Mouse (Mus musculus) stomach, postnatal 0 days (tissue): Measurements from ENCODE around the gene Idnk. TPM values are rescaled to one million over a fixed set of nuclear protein-coding genes. Genes with fewer than 3 reads are reported as not detected.
A peak's percentile ranks its signal among the peaks of the same experiment; 100 is the strongest.

Source experiments
- ATAC-seq: fragments of 200-750 bp; cut with Nextera tagmentation; 2 replicates; pipeline ENCODE4 v1.8.0; 2017; ENCODE audit not compliant: low FRiP score, low TSS enrichment
- DNase-seq: peaks from one replicate; pipeline ENCODE4 v3.0.0-alpha.2; 2016; ENCODE audit warnings: low spot score
- H3K27ac ChIP-seq: fragments of 300-500 bp; sonication (generic); replicated peaks from 2 replicates; pipeline ENCODE4 v1.5.1; 2014; ENCODE audit warnings: mild to moderate bottlenecking, control low read depth
- H3K27me3 ChIP-seq: fragments of 300-500 bp; sonication (generic); 2 replicates; pipeline ENCODE4 v1.6.1; 2014; ENCODE audit warnings: low read length; ENCODE audit not compliant: control insufficient read depth, insufficient read depth
- H3K36me3 ChIP-seq: fragments of 300-500 bp; sonication (generic); 2 replicates; pipeline ENCODE4 v1.6.1; 2014; ENCODE audit warnings: low read length, mixed read lengths; ENCODE audit not compliant: control insufficient read depth, insufficient read depth
- H3K4me1 ChIP-seq: fragments of 300-500 bp; sonication (generic); replicated peaks from 2 replicates; pipeline ENCODE4 v1.6.1; 2014; ENCODE audit warnings: antibody characterized with exemption; ENCODE audit not compliant: control insufficient read depth, insufficient read depth
- H3K4me2 ChIP-seq: fragments of 300-500 bp; sonication (generic); replicated peaks from 2 replicates; pipeline ENCODE4 v1.6.1; 2014; ENCODE audit warnings: low read depth, mild to moderate bottlenecking, control low read depth, moderate library complexity
- H3K4me3 ChIP-seq: fragments of 300-500 bp; sonication (generic); 2 replicates; pipeline ENCODE4 v1.5.1; 2014; ENCODE audit warnings: low read depth, low read length, control low read depth
- H3K9ac ChIP-seq: fragments of 300-500 bp; sonication (generic); 2 replicates; pipeline ENCODE4 v1.6.1; 2014; ENCODE audit warnings: mild to moderate bottlenecking, low read length, control low read depth, mixed read lengths
- H3K9me3 ChIP-seq: fragments of 300-500 bp; sonication (generic); 2 replicates; pipeline ENCODE4 v1.6.1; 2016; ENCODE audit warnings: low read length; ENCODE audit not compliant: control insufficient read depth
- CTCF ChIP-seq: IDR thresholded peaks from 2 replicates; pipeline ENCODE4 v1.5.1; 2016; ENCODE audit warnings: antibody characterized with exemption, low read depth, mild to moderate bottlenecking, moderate library complexity
- EP300 ChIP-seq: optimal IDR thresholded peaks from 2 replicates; pipeline ENCODE3; 2016; ENCODE audit warnings: antibody characterized with exemption
- WGBS: fragments of 180-500 bp; shearing (Covaris S2); extraction: QIAGEN DNeasy Blood & Tissue Kit; methylation state at CpG from one replicate; pipeline ENCODE4 v1.1.7; 2014; 5-methylcytosine and 5-hydroxymethylcytosine counted together
- polyA plus RNA-seq: library from polyadenylated mRNA; unstranded; fragments of >200 nt; fragmentation: Nextera tagmentation; extraction: Ambion mirVana; gene quantifications from 2 replicates; pipeline ENCODE4 v1.2.1, GENCODE M21; 2015

Gene Idnk
- polyA plus RNA-seq, 1 experiment from 2014 or later: 35.0 TPM

DNA sequence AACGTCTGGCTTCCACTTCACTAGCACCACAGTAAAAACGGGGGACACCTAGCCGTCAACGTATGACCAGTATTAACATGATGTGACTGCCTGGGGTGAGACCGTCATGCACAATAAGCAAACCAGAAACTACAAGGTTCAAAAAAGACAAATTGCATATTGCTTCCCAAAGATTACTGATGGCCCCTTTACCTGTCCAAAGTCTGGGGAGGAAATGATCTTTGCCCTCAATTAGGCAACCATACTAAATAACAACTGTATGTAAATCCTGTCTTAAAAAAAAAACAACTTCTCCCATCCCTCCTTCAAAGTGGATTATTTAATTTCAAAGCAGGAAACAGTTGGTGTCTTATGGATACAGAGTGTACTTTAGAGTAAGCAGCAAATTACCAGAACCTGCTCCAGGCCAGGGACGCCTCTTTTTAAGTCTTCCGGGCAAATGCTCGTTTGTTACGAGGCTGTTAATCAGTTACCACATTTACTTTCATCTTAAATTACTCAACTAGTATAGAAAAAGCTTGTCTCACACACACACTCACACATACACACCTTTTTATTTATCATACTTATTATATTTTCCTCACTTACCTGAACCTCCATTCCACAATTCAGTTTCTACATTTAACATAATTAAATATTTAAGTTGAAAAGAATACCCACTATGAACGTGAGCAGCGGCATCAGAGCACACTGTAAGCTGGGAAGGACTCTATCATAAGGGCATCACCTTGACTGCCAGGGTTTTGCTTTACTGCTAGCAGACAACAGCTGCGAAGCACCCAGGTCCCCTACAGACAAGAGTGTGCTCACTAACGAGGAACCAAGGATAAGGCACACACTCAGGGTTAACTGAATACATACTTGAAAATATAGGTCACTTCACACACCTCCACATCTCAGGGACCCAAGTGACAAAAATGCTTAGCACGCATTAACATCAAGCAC lies 24.4 kb downstream of the Idnk start:
- H3K4me1 ChIP-seq: no peaks in the 10 kb centered on the region
- DNase-seq: no peak
- no peak for ATAC-seq
- H3K27me3 ChIP-seq: no peaks in the 10 kb centered on the region
- WGBS: 84% methylated on average over 14 of the region's 14 CpGs
- no peaks in the 10 kb centered on the region for H3K9me3 ChIP-seq
- no peak overlapping the region for H3K27ac ChIP-seq
- no peak overlapping the region for H3K4me2 ChIP-seq
- no peak for TF ChIP-seq EP300
- no peak for TF ChIP-seq CTCF
- no peak overlapping the region for H3K4me3 ChIP-seq
- no peak overlapping the region for H3K9ac ChIP-seq
- peaks cover 10% of the 10 kb centered on the region for H3K36me3 ChIP-seq

GRCm38 (mm10) chr13:58184111-58184510 lies 26.7 kb downstream of the Idnk start:
- 71% methylated on average over 3 of the region's 3 CpGs for WGBS
- no peaks in the 10 kb centered on the region for H3K9me3 ChIP-seq
- no peak overlapping the region for H3K4me2 ChIP-seq
- DNase-seq: no peak
- H3K27me3 ChIP-seq: no peaks in the 10 kb centered on the region
- no peaks in the 10 kb centered on the region for H3K4me1 ChIP-seq
- peaks cover 5% of the 10 kb centered on the region; the same call in 1 of the 2 replicates for H3K36me3 ChIP-seq
- no peak overlapping the region for H3K9ac ChIP-seq
- no peak overlapping the region for H3K4me3 ChIP-seq
- no peak for TF ChIP-seq EP300
- TF ChIP-seq CTCF: no peak
- ATAC-seq: no peak
- H3K27ac ChIP-seq: no peak overlapping the region

DNA sequence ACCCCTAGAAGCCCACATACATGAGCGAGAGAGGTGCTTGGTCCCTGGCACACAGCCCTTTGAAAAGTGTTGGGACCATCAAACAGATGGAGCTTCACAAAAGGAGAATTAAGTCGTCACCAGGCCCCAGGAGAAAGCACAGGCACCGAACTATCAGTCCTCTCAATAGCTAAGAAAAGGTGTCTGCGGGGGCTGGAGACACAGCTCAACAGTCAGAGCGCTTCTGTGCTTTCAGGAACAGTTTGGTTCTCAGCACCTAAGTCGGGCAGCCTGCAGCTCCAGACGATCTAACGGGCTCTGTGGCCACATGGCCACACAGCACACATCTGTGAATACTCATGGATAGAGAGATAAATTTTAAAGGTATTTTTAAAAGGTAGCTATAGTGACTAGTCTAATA lies 28.8 kb downstream of the Idnk start:
- no peak overlapping the region for H3K9ac ChIP-seq
- H3K27ac ChIP-seq: no peak overlapping the region
- DNase-seq: no peak
- no peaks in the 10 kb centered on the region for H3K9me3 ChIP-seq
- no peak overlapping the region for H3K4me2 ChIP-seq
- H3K4me3 ChIP-seq: no peak overlapping the region
- H3K27me3 ChIP-seq: no peaks in the 10 kb centered on the region
- H3K36me3 ChIP-seq: peaks cover 6% of the 10 kb centered on the region; the same call in 1 of the 2 replicates
- H3K4me1 ChIP-seq: no peaks in the 10 kb centered on the region
- TF ChIP-seq EP300: no peak
- TF ChIP-seq CTCF: no peak
- 88% methylated on average over 8 of the region's 8 CpGs for WGBS
- ATAC-seq: no peak

DNA sequence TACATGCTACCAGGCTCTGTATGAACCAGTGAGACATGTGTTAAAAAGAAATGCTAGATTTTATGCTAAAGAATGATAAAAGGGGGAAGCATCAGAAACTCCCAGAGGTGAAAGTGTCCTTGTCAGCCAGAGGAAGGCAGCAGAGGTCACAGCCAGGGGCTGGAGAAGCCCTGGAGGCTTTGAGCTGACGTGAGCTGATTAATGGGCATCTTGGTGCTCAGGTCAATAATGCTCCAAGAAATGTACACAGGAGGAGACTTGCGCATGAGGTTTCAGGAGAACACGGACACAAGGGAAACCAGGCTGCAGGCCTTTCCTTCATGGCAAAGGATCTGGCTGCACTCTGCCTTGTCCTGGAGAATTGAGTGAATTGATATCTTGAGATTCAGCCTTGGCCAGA lies 30.3 kb downstream of the Idnk start:
- peaks cover 6% of the 10 kb centered on the region; the same call in 1 of the 2 replicates for H3K36me3 ChIP-seq
- 89% methylated on average over 3 of the region's 3 CpGs for WGBS

DNA sequence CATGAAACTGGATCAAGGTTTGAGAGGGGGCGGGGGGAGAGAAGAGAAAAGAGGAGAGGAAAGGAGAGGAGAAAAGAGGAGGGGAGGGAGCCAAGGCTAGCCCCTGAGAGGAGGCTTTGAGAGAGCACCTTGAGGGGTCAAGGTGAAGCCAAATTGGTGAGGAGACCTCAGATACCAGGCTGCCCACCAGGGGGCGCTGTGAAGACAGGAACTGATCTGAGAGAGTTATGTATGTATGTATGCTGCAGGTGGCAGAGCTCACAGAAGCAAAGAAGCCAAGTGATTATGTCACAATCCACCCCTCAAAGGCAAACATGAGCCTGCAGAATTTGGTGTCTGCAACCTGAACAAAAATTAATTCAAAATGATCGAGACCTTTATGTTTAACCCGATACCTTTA lies 31.0 kb downstream of the Idnk start:
- Histone ChIP-seq H3K27me3 (no peaks in the 10 kb centered on the region), H3K4me3 (no peak overlapping the region), H3K4me2 (no peak overlapping the region), H3K27ac (no peak overlapping the region), H3K36me3 (peaks cover 6% of the 10 kb centered on the region; the same call in 1 of the 2 replicates), H3K9me3 (no peaks in the 10 kb centered on the region), H3K4me1 (no peaks in the 10 kb centered on the region), H3K9ac (no peak overlapping the region)
- 54% methylated on average over 4 of the region's 4 CpGs for WGBS
- DNase-seq (peak; percentile 90), ATAC-seq (peak; percentile 74)
- TF ChIP-seq EP300 (no peak), CTCF (peak; percentile 90)

More for the DNA sequence above, 30.3 kb downstream of the Idnk start:
- no peak overlapping the region for H3K9ac ChIP-seq
- H3K4me1 ChIP-seq: no peaks in the 10 kb centered on the region
- TF ChIP-seq EP300 (no peak), CTCF (no peak)
- no peak overlapping the region for H3K4me3 ChIP-seq
- DNase-seq: no peak
- no peak overlapping the region for H3K4me2 ChIP-seq
- H3K27me3 ChIP-seq: no peaks in the 10 kb centered on the region
- H3K9me3 ChIP-seq: no peaks in the 10 kb centered on the region
- no peak overlapping the region for H3K27ac ChIP-seq
- no peak for ATAC-seq

DNA sequence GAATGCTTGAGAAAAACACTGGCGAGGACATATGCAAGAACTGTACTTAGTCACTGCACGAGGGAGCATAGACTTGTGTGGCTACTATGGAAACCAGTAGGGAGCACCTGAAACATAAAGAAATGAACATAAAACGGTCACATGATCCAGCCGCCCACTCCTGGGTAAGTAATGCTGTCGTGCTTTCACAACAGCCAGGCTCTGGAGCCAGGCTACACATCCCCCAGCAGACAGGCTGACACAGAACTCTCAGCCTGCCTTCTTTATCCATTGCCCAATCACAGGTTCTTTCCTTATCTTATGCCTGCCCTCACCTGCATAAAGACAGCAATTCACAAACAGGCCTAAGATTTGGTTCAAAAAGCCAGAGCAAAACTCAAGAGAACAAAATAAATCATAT lies 32.0 kb downstream of the Idnk start:
- H3K27ac ChIP-seq: no peak overlapping the region
- DNase-seq (no peak), ATAC-seq (peak; percentile 60; the same call in 1 of the 2 replicates)
- 52% methylated on average over 5 of the region's 5 CpGs for WGBS
- no peak overlapping the region for H3K4me2 ChIP-seq
- no peaks in the 10 kb centered on the region for H3K4me1 ChIP-seq
- no peak overlapping the region for H3K9ac ChIP-seq
- peaks cover 6% of the 10 kb centered on the region; the same call in 1 of the 2 replicates for H3K36me3 ChIP-seq
- H3K4me3 ChIP-seq: no peak overlapping the region
- no peak for TF ChIP-seq CTCF
- H3K9me3 ChIP-seq: no peaks in the 10 kb centered on the region
- H3K27me3 ChIP-seq: no peaks in the 10 kb centered on the region
